ENCODE assay signal across 10 mouse cellular contexts in the genomic region with DNA sequence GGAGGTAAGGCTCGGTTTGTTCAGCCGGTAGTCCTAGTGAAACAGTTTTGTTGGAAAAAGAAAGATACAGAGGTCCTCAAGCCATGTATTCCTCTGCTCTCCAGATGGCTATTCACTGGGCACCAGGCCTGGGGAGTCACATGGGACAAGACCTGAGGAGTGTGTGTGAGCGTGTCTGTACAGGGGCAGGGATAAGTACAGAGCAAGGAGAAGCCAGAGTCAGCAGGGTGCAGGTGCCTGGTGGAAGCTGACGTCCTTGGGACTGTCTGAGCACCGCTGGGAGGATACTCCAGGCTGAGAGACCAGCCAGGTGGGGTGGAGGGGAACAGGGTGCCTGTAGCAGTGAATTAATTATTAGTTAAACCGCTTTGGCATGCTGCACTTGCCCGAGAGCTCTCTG. TPM values are rescaled to one million over a fixed set of nuclear protein-coding genes. Genes with fewer than 3 reads are reported as not detected.
DNase-seq lines count a peak whose midpoint lies in the region; ATAC-seq and TF ChIP-seq lines count a peak whose summit lies in the region.
"Had no signal": no experiment of that assay in that cellular context is flagged by ENCODE, and none has a peak within 500 bp of the region (broad histone marks: within the 10 kb centered on the region; RNA-seq: fewer than 3 reads in every experiment).

No protein-coding gene starts in this region.

- H3K4me2 ChIP-seq in midbrain, embryonic 16.5 days (ENCODE audit: low read length), result no peak overlapping the region
- H3K4me2 ChIP-seq: heart, embryonic 11.5 days had no signal

- H3K36me3 ChIP-seq in midbrain, embryonic 16.5 days (ENCODE audit: control insufficient read depth, insufficient read depth, low read length), result no peaks in the 10 kb centered on the region

- no peaks in the 10 kb centered on the region for H3K9me3 ChIP-seq in midbrain, embryonic 16.5 days (replicated peaks; ENCODE audit: control insufficient read depth, low read length, poor library complexity, severe bottlenecking)

- no peak for DNase-seq in layer of hippocampus, adult 2 months (ENCODE audit: low spot score in 2 of 2)
- DNase-seq in layer of hippocampus, postnatal 36 days, result no peak
- peak; percentile 48 to 51 for DNase-seq in cerebellum, postnatal 36 days
- peak; percentile 81 to 87 for DNase-seq in kidney, adult 8-10 months
- no peak for DNase-seq in urinary bladder, postnatal 10 days (ENCODE audit: low spot score)
- DNase-seq in testis, postnatal 14 days (ENCODE audit: low spot score), result no peak
- DNase-seq in left cerebral cortex, adult 18-20 months (ENCODE audit: low spot score in 2 of 2), result no peak
- DNase-seq: right cerebral cortex, postnatal 4 days had no signal

- H3K9ac ChIP-seq in midbrain, embryonic 16.5 days (ENCODE audit: low read depth, low read length), result no peak overlapping the region

- H3K27me3 ChIP-seq in midbrain, embryonic 16.5 days (ENCODE audit: control insufficient read depth, insufficient read depth, low read depth, low read length), result no peaks in the 10 kb centered on the region

- no peak for TF ChIP-seq CTCF in layer of hippocampus, adult 2 months (conservative IDR thresholded peaks at IDR 0.05)

- H3K27ac ChIP-seq in layer of hippocampus, adult 2 months, result peak overlapping the region; percentile 91
- peak overlapping the region; percentile 79 for H3K27ac ChIP-seq in midbrain, embryonic 16.5 days (ENCODE audit: low read length)

- no peak overlapping the region for H3K4me3 ChIP-seq in layer of hippocampus, adult 2 months
- no peak overlapping the region for H3K4me3 ChIP-seq in midbrain, embryonic 16.5 days (ENCODE audit: low read depth, low read length)

- WGBS in midbrain, embryonic 16.5 days, result 79% methylated on average over 7 of the region's 7 CpGs

- no peaks in the 10 kb centered on the region; the same call in 1 of the 2 replicates for H3K4me1 ChIP-seq in midbrain, embryonic 16.5 days (ENCODE audit: control insufficient read depth, insufficient read depth, low read length)

- no peak for ATAC-seq in midbrain, embryonic 16.5 days

RNA-seq across cellular contexts. Expression of a gene that starts 10.7 kb away (rescaled TPM):
- total RNA-seq in layer of hippocampus, adult 2 months (2021), result 10 to 100 TPM; 67.0 to 69.3 TPM
- 10 to 100 TPM; 54.1 to 66.7 TPM for total RNA-seq in layer of hippocampus, postnatal 36 days (2021)
- 63.9 and 68.0 TPM in 2 replicates for polyA plus RNA-seq in midbrain, embryonic 16.5 days (2015; fragmentation: Nextera tagmentation; extraction: Ambion mirVana)
- total RNA-seq in left cerebral cortex, adult 18-20 months (2021), result 10 to 100 TPM; 54.4 to 56.3 TPM

RNA-seq across cellular contexts. Expression of a gene that starts 13.6 kb away (rescaled TPM):
- total RNA-seq in layer of hippocampus, adult 2 months (2021), result 1 to 10 TPM; 6.0 to 7.4 TPM
- 1 to 10 TPM; 6.1 to 8.8 TPM for total RNA-seq in layer of hippocampus, postnatal 36 days (2021)
- 27.0 and 28.3 TPM in 2 replicates for polyA plus RNA-seq in midbrain, embryonic 16.5 days (2015; fragmentation: Nextera tagmentation; extraction: Ambion mirVana)
- total RNA-seq in left cerebral cortex, adult 18-20 months (2021), result 1 to 10 TPM; 4.8 to 5.2 TPM

Comparison
In these comparisons a context has a peak if more than half of its experiments do, and no peak if none do; other contexts are left out.
1. DNase-seq: peak in cerebellum, postnatal 36 days (2 of 2) and kidney, adult 8-10 months (2 of 2); none in layer of hippocampus, adult 2 months (0 of 2), layer of hippocampus, postnatal 36 days (0 of 2), urinary bladder, postnatal 10 days (single experiment), testis, postnatal 14 days (single experiment) and left cerebral cortex, adult 18-20 months (0 of 2).